Mouse (Mus musculus) spleen, postnatal 10 days (tissue): ENCODE data around the gene Lima1.

ENCODE experiments used
- DNase-seq, 2 experiments: peaks; one replicate each; pipeline ENCODE4 v3.0.0; 2021 to 2022; ENCODE audit warnings: low spot score in 2 of 2

Lima1 gene

GRCm38 (mm10) chr15:99735631-99736030 lies 139.6 kb downstream of the Lima1 start:
- DNase-seq = peak; percentile 100

GRCm38 (mm10) chr15:99733186-99733585 lies 142.1 kb downstream of the Lima1 start:
- no peak for DNase-seq

GRCm38 (mm10) chr15:99731678-99732077 lies 143.6 kb downstream of the Lima1 start:
- no peak for DNase-seq

GRCm38 (mm10) chr15:99731167-99731566 lies 144.1 kb downstream of the Lima1 start:
- no peak for DNase-seq

- DNase-seq = peak in 1 of 2 experiments; percentile 46
Observed at GRCm38 (mm10) chr15:99729056-99729783, 146.0 kb downstream of the Lima1 start.
